Mouse (Mus musculus): Measurements from ENCODE around the gene Cttnbp2nl. TPM values are rescaled to one million over a fixed set of nuclear protein-coding genes. Genes with fewer than 3 reads are reported as not detected.

The Cttnbp2nl gene
- polyA plus RNA-seq, 1 experiment from 2014 or later = 35.0 TPM

DNA sequence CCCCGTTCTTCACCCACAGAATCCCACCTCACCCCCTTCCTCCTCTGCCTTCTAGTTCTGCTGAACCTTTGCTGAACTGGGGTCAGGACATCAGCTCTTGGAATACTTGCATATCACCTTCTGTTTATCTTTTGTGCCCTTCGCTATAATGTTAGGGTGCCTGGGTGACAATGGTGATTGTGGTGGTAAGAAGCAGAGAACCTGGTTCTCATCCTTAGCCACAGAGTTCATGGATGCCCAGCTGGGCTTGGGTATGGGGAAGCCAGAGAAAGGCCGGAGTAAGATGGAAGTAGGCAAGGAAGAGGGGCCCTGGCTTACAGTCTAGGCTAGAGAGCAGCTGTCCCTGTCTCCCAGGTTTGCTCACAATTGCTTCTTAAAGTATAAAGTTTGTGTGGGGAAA is 98.8 kb downstream of the Cttnbp2nl start:
- WGBS = 92% methylated on average over 3 of the region's 3 CpGs
- no peak overlapping the region for H3K4me3 ChIP-seq
- H3K27ac ChIP-seq (replicated peaks) = no peak overlapping the region
- H3K9me3 ChIP-seq (replicated peaks) = no peaks in the 10 kb centered on the region
- peaks cover 16% of the 10 kb centered on the region for H3K27me3 ChIP-seq (ENCODE audit: low read depth, poor library complexity, severe bottlenecking)
- H3K4me1 ChIP-seq = peaks cover 3% of the 10 kb centered on the region; the same call in 1 of the 2 replicates
- DNase-seq (ENCODE audit: low spot score) = no peak
- H3K36me3 ChIP-seq = peaks cover 58% of the 10 kb centered on the region

- peak; percentile 8 for DNase-seq (ENCODE audit: low spot score)
Observed at GRCm38 (mm10) chr3:104952891-104953670, 99.9 kb downstream of the Cttnbp2nl start.

More at GRCm38 (mm10) chr3:104952891-104953670, 99.9 kb downstream of the Cttnbp2nl start:
- H3K4me3 ChIP-seq = no peak overlapping the region
- H3K36me3 ChIP-seq = peaks cover 67% of the 10 kb centered on the region
- H3K27me3 ChIP-seq (ENCODE audit: low read depth, poor library complexity, severe bottlenecking) = peaks cover 5% of the 10 kb centered on the region; the same call in 1 of the 2 replicates
- WGBS = 93% methylated on average over 22 of the region's 23 CpGs
- H3K9me3 ChIP-seq (replicated peaks) = no peaks in the 10 kb centered on the region
- H3K27ac ChIP-seq (replicated peaks) = no peak overlapping the region
- H3K4me1 ChIP-seq = peaks cover 3% of the 10 kb centered on the region; the same call in 1 of the 2 replicates

Other genes starting within 250 kb of the Cttnbp2nl start
- 12.7 and 13.5 TPM in 2 replicates for gene Mov10, start 234.6 kb downstream of the Cttnbp2nl start, polyA plus RNA-seq (2016; fragmentation: Nextera tagmentation; extraction: Ambion mirVana)
- 35.5 and 36.2 TPM in 2 replicates for gene St7l, start 189.1 kb downstream of the Cttnbp2nl start, polyA plus RNA-seq (2016; fragmentation: Nextera tagmentation; extraction: Ambion mirVana)
- gene Capza1, start 188.6 kb downstream of the Cttnbp2nl start, polyA plus RNA-seq (2016; fragmentation: Nextera tagmentation; extraction: Ambion mirVana) = 222 and 236 TPM in 2 replicates
- 1.3 and 1.4 TPM in 2 replicates for gene Wnt2b, start 91.2 kb downstream of the Cttnbp2nl start, polyA plus RNA-seq (2016; fragmentation: Nextera tagmentation; extraction: Ambion mirVana)
- gene 4930564D02Rik, start 13.7 kb upstream of the Cttnbp2nl start, polyA plus RNA-seq (2016; fragmentation: Nextera tagmentation; extraction: Ambion mirVana) = not detected in 2 replicates